Mouse (Mus musculus): ENCODE measurements around the gene Myo1h. TPM values are rescaled to one million over a fixed set of nuclear protein-coding genes. Genes with fewer than 3 reads are reported as not detected.

Gene Myo1h
- polyA plus RNA-seq, 2 experiments, result 1.6 to 2.2 TPM

DNA sequence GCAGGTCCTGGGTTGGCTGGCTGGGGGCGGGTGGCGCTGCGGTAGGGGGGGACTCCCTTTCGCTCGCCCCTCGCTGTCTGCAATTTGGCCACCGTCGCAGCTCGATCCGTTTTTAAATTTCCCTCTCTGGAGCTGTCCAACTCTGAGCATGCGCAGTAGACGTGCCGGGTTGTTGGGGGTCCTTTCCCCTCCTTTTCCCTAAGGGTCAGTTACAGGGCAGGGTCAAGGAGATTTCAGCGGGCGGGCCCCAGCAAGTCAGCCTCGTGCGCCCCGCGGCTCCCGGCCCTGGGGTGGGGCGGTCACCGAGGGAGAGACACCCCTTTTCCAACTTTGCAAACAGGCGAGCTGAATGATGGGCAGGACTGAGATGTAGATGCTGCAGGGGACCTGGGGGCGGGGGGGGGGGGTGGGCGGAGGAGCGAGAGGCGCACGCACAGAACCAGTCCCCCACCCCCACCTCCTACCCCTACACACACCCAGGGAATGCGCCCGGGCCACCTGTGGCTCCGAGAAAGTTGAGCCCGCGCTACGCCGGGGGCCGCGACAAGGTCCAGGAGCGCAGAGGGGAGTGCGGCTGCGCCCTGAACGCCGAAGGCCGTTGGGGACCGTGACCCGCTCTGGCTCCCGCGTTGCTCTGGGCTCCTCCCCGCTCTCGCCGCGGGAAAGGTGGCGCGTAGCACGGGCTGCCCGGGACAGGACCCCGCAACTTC lies 15.1 kb upstream of the Myo1h start, which contains the start of gene Foxn4:
Gene Foxn4 (minus strand): TSS at position 115 of the 710 bp plus-strand sequence.
- Histone ChIP-seq H3K4me1 (ENCODE audit: control insufficient read depth, insufficient read depth, low read length) (peaks cover 11% of the 10 kb centered on the region), H3K4me2 (replicated peaks; ENCODE audit: low read depth, low read length, severe bottlenecking) (peak within 1 kb of the TSS; percentile 71), H3K27ac (replicated peaks; ENCODE audit: low read depth, low read length) (no peak within 1 kb of the TSS), H3K36me3 (ENCODE audit: control insufficient read depth, insufficient read depth, low read length) (no peaks in the 10 kb centered on the region), H3K9me3 (ENCODE audit: control insufficient read depth, low read length) (no peaks in the 10 kb centered on the region), H3K4me3 (replicated peaks; ENCODE audit: low read length) (peak within 1 kb of the TSS; percentile 37), H3K9ac (ENCODE audit: low read depth, low read length, severe bottlenecking) (no peak within 1 kb of the TSS; the same call in 1 of the 2 replicates), H3K27me3 (ENCODE audit: control insufficient read depth, insufficient read depth, low read length) (peaks cover 70% of the 10 kb centered on the region)
- under 1% methylated on average over 29 of the region's 56 CpGs for WGBS
- no peak for DNase-seq (ENCODE audit: low spot score)
- no peak for ATAC-seq (ENCODE audit: low FRiP score, low read depth)
- TF ChIP-seq POLR2A (IDR thresholded peaks at IDR 0.05; ENCODE audit: borderline replicate concordance, extremely low read depth, insufficient read depth, insufficient read length), result no peak

- no peaks in the 10 kb centered on the region for H3K9me3 ChIP-seq (ENCODE audit: control insufficient read depth, low read length)
- ATAC-seq (ENCODE audit: low FRiP score, low read depth) (no peak), DNase-seq (ENCODE audit: low spot score) (no peak)
- peaks cover 11% of the 10 kb centered on the region for H3K4me1 ChIP-seq (ENCODE audit: control insufficient read depth, insufficient read depth, low read length)
- no peak overlapping the region for H3K4me3 ChIP-seq (replicated peaks; ENCODE audit: low read length)
- H3K27ac ChIP-seq (replicated peaks; ENCODE audit: low read depth, low read length), result no peak overlapping the region
- TF ChIP-seq POLR2A (IDR thresholded peaks at IDR 0.05; ENCODE audit: borderline replicate concordance, extremely low read depth, insufficient read depth, insufficient read length), result no peak
- no peaks in the 10 kb centered on the region for H3K36me3 ChIP-seq (ENCODE audit: control insufficient read depth, insufficient read depth, low read length)
- H3K4me2 ChIP-seq (replicated peaks; ENCODE audit: low read depth, low read length, severe bottlenecking), result no peak overlapping the region
- H3K9ac ChIP-seq (ENCODE audit: low read depth, low read length, severe bottlenecking), result no peak overlapping the region
- WGBS, result 20% methylated on average over 8 of the region's 8 CpGs
- H3K27me3 ChIP-seq (ENCODE audit: control insufficient read depth, insufficient read depth, low read length), result peaks cover 70% of the 10 kb centered on the region
Observed at GRCm38 (mm10) chr5:114275339-114275738, 13.6 kb upstream of the Myo1h start.

DNA sequence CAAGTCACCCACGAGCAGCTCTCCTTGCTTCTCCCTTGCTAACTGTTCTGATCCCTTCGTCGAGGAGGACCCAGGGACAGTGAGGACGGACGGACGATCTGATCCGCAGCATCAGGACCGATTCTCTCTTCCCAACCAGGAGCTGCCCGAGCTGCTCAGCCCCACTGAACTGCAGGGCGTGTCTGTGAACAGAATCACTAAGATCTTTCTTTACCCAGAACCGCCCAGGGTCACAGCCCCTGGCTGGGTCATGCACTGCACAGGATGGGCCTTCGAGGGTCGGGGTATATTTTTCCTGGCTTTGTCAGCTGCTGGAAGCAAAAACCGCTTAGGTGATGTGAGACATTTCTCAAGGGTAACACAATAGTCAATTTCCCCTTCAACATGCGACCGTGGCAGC lies 13.0 kb upstream of the Myo1h start:
- Histone ChIP-seq H3K27ac (replicated peaks; ENCODE audit: low read depth, low read length) (no peak overlapping the region), H3K36me3 (ENCODE audit: control insufficient read depth, insufficient read depth, low read length) (no peaks in the 10 kb centered on the region), H3K4me2 (replicated peaks; ENCODE audit: low read depth, low read length, severe bottlenecking) (no peak overlapping the region), H3K9ac (ENCODE audit: low read depth, low read length, severe bottlenecking) (no peak overlapping the region), H3K4me1 (ENCODE audit: control insufficient read depth, insufficient read depth, low read length) (peaks cover 11% of the 10 kb centered on the region), H3K4me3 (replicated peaks; ENCODE audit: low read length) (no peak overlapping the region), H3K9me3 (ENCODE audit: control insufficient read depth, low read length) (no peaks in the 10 kb centered on the region), H3K27me3 (ENCODE audit: control insufficient read depth, insufficient read depth, low read length) (peaks cover 65% of the 10 kb centered on the region)
- no peak for DNase-seq (ENCODE audit: low spot score)
- TF ChIP-seq POLR2A (IDR thresholded peaks at IDR 0.05; ENCODE audit: borderline replicate concordance, extremely low read depth, insufficient read depth, insufficient read length), result no peak
- 39% methylated on average over 16 of the region's 16 CpGs for WGBS
- no peak for ATAC-seq (ENCODE audit: low FRiP score, low read depth)

GRCm38 (mm10) chr5:114279382-114280143 lies 9.4 kb upstream of the Myo1h start:
- no peak for ATAC-seq (ENCODE audit: low FRiP score, low read depth)
- Histone ChIP-seq H3K9me3 (ENCODE audit: control insufficient read depth, low read length) (no peaks in the 10 kb centered on the region), H3K27me3 (ENCODE audit: control insufficient read depth, insufficient read depth, low read length) (peaks cover 33% of the 10 kb centered on the region)

DNA sequence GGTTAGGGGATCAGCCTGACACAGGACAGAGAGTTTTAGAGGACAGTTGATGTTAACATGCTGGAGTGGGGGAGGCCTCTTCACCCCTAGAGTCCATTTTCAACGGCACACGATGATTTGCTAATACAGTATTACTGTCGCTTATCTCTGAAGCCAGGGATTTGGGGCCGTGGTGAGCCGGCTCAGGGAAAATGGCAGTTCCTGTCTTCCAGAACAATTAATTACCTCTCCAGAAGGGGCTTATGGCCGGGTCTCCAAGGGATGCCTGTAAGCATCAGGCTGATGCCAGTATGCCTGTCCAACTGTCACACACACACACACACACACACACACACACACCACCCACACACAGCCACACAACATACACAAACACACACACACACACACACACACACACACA lies 6.6 kb upstream of the Myo1h start:
- no peak overlapping the region for H3K4me2 ChIP-seq (replicated peaks; ENCODE audit: low read depth, low read length, severe bottlenecking)

More at GRCm38 (mm10) chr5:114279382-114280143, 9.4 kb upstream of the Myo1h start:
- Histone ChIP-seq H3K27ac (replicated peaks; ENCODE audit: low read depth, low read length) (no peak overlapping the region), H3K4me1 (ENCODE audit: control insufficient read depth, insufficient read depth, low read length) (no peaks in the 10 kb centered on the region), H3K4me3 (replicated peaks; ENCODE audit: low read length) (no peak overlapping the region), H3K36me3 (ENCODE audit: control insufficient read depth, insufficient read depth, low read length) (no peaks in the 10 kb centered on the region), H3K4me2 (replicated peaks; ENCODE audit: low read depth, low read length, severe bottlenecking) (no peak overlapping the region), H3K9ac (ENCODE audit: low read depth, low read length, severe bottlenecking) (no peak overlapping the region)
- WGBS, result 54% methylated on average over 12 of the region's 12 CpGs
- no peak for DNase-seq (ENCODE audit: low spot score)
- TF ChIP-seq POLR2A (IDR thresholded peaks at IDR 0.05; ENCODE audit: borderline replicate concordance, extremely low read depth, insufficient read depth, insufficient read length), result no peak

More for the DNA sequence above, 6.6 kb upstream of the Myo1h start:
- no peak for ATAC-seq (ENCODE audit: low FRiP score, low read depth)
- Histone ChIP-seq H3K36me3 (ENCODE audit: control insufficient read depth, insufficient read depth, low read length) (no peaks in the 10 kb centered on the region), H3K9me3 (ENCODE audit: control insufficient read depth, low read length) (no peaks in the 10 kb centered on the region), H3K27ac (replicated peaks; ENCODE audit: low read depth, low read length) (no peak overlapping the region), H3K4me1 (ENCODE audit: control insufficient read depth, insufficient read depth, low read length) (no peaks in the 10 kb centered on the region), H3K27me3 (ENCODE audit: control insufficient read depth, insufficient read depth, low read length) (peaks cover 7% of the 10 kb centered on the region; the same call in 1 of the 2 replicates), H3K9ac (ENCODE audit: low read depth, low read length, severe bottlenecking) (no peak overlapping the region), H3K4me3 (replicated peaks; ENCODE audit: low read length) (no peak overlapping the region)
- no peak for TF ChIP-seq POLR2A (IDR thresholded peaks at IDR 0.05; ENCODE audit: borderline replicate concordance, extremely low read depth, insufficient read depth, insufficient read length)
- 45% methylated on average over 6 of the region's 6 CpGs for WGBS
- no peak for DNase-seq (ENCODE audit: low spot score)

All from limb, embryonic 14.5 days (tissue).